Mouse (Mus musculus) T-cell, adult 66 days (primary cell): ENCODE measurements around the gene Pcgf6. TPM values are rescaled to one million over a fixed set of nuclear protein-coding genes. Genes with fewer than 3 reads are reported as not detected.

ENCODE experiments used
- total RNA-seq, 2 experiments: library from RNA; stranded (reverse); gene quantifications; 3 replicates in 1 of 2; 4 replicates in 1 of 2; pipeline ENCODE4 v1.2.4; 2023

The Pcgf6 gene
- total RNA-seq, result 10 to 100 TPM; 21.9 to 25.2 TPM

DNA sequence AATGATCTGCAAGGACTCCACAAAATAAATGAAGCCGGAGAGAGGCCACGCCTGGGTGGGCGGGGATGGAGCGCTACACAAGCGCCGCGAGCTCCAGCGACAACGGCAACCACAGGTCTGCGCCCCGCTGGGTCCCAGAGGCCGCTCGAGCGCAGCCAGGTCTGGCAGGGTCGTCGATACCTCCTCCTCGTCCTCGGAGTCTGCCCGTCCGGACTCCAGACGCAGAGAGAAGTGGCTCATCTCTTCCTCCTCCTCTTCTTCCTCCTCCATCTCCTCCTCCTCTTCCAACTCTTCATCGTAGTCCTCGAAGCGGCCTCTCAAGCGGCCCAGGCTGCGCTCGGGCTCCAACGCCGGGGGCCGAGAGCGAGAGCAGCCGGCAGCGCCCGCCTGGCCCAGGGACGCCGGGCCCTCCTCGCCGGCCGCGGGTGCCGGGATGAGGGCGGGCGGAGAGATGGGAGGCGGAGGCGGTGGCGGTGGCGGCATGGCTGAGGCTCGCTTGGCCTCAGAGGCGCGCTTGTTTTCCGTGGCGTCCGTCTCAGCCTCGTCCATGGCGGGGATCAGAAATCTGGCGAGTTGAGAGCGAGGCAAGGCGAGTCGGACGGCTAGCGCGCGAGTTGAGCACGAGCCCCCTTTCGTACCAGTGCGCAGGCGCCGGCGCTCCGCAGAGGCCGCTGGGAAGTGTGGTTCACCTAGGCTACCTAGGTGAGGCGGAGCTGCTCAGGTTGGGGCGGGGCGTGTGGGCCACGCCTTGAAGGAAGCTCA lies at the start of gene Pcgf6:
Gene Pcgf6 (minus strand): TSS at position 636 of the 762 bp plus-strand sequence.

DNA sequence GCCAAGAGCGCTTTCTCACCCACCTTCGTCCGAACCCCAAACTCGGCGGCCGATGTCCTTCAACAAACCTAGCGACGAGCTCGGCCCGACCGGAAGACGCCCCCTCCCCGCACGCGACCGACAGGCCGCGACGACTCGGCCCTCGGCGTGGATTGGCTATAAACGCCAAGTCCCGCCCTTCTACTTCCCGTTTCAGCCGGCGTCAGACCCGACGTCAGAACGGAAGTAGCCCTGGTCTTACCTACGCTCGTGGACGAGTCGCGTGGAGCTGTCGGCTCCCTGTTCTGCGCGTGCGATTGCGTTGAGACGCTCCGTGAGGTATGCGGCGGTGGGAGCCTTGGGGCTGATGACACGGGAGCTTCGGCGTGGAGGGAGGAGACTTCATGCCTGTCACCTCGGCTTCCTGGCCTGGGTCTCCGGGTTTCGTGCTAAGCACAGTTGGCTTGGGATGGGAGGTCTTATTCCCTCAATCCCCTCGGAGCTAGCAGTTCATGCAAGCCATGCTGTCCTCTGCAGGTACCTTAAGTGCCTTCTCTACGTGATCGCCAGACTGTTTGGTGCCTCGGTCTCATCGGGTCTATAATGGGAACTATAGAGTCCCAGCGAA lies 39.9 kb upstream of the Pcgf6 start, which contains the start of the genes Usmg5 and Pdcd11:
Gene Usmg5 (minus strand): TSS at position 98 of the 607 bp plus-strand sequence.
Gene Pdcd11 (plus strand): TSS at position 219 of the 607 bp plus-strand sequence.

DNA sequence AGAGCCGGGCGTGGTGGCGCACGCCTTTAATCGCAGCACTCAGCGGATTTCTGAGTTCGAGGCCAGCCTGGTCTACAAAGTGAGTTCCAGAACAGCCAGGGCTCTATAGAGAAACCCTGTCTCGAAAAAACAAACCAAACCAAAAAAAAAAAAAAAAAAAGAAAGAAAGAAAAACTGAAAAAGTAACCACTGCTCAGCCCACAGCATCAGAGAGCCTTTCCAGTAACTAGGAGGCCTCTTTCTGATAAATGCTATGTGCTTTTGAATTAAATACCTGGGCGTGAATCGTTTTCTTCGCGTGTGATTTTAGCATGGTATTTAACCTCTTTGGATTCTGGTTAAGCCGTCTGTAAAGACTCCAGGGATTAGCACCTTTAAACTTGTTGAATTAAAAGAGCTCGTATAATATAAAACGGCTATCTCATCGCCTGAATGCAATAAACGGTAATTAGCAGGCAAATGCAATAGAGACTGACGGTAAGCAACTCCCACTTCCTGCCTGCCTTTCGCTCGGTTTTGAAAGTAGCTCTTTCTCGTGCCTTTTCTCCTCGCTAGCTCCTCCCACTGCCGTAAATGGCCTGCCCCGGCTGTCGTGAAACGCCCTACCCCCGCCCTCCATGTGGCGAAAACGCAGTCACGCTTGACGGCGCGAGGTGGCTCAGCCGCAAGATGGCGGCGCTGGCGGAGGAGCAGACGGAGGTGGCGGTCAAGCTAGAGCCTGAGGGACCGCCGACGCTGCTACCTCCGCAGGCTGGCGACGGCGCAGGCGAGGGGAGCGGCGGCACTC lies 16.6 kb upstream of the Pcgf6 start, which contains the start of gene Taf5:
Gene Taf5 (plus strand): TSS at position 651 of the 787 bp plus-strand sequence.

DNA sequence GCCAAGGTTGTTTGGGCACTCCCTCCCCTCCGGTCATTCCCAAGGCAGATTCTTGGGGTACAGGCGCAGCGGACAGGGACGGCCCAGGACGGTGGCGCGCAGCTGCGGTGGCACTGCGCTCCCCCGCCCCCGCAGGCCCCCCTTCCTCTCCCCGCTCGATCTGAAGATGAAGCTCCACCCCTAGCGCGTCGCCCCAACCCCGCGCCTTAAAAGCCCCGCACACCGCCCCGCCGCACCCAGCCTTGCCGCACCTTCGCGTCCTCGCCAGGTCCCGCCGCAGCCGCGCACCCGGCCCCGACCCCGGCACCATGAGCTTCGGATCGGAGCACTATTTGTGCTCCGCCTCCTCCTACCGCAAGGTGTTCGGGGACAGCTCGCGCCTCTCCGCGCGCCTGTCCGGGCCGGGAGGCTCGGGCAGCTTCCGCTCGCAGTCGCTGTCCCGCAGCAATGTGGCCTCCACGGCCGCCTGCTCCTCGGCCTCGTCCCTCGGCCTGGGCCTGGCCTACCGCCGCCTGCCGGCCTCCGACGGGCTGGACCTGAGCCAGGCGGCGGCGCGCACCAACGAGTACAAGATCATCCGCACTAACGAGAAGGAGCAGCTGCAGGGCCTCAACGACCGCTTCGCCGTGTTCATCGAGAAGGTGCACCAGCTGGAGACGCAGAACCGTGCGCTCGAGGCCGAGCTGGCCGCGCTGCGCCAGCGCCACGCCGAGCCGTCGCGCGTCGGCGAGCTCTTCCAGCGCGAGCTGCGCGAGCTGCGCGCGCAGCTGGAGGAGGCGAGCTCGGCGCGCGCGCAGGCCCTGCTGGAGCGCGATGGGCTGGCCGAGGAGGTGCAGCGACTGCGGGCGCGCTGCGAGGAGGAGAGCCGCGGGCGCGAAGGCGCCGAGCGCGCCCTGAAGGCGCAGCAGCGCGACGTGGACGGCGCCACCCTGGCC lies 36.0 kb downstream of the Pcgf6 start, which contains the start of the genes Ina and Nt5c2:
Gene Ina (plus strand): TSS at position 252 of the 935 bp plus-strand sequence.
Gene Nt5c2 (minus strand): TSS at position 707 of the 935 bp plus-strand sequence.

Other genes with a start within 250 kb of the Pcgf6 start
- gene Ina, start 36.2 kb downstream of the Pcgf6 start, total RNA-seq, result not detected
- gene Nt5c2, start 35.8 kb downstream of the Pcgf6 start, total RNA-seq, result 10 to 100 TPM; 40.2 to 40.8 TPM
- gene Taf5, start 16.8 kb upstream of the Pcgf6 start, total RNA-seq, result 10 to 100 TPM; 13.5 to 13.7 TPM
- 100 to 1,000 TPM; 145 to 172 TPM for gene Usmg5, start 39.7 kb upstream of the Pcgf6 start, total RNA-seq
- 10 to 100 TPM; 44.7 TPM for gene Pdcd11, start 39.9 kb upstream of the Pcgf6 start, total RNA-seq
- gene Calhm2, start 87.4 kb upstream of the Pcgf6 start, total RNA-seq, result 1 to 10 TPM; 7.0 to 8.0 TPM
- gene Calhm1, start 93.3 kb upstream of the Pcgf6 start, total RNA-seq, result not detected
- gene Calhm3, start 106.9 kb upstream of the Pcgf6 start, total RNA-seq, result not detected
- not detected for gene Neurl1a, start 127.9 kb upstream of the Pcgf6 start, total RNA-seq